Mouse (Mus musculus) CH12.LX (cell line): ENCODE results near the gene Tent5c. TPM values are rescaled to one million over a fixed set of nuclear protein-coding genes. Genes with fewer than 3 reads are reported as not detected.

Experiments used
- DNase-seq: peaks from one replicate; pipeline ENCODE4 v3.0.0-alpha.2; 2013; ENCODE audit errors: extremely low read depth
- H3K27ac ChIP-seq: 2 replicates; pipeline ENCODE4 v1.5.1; 2012; ENCODE audit warnings: low read depth, mild to moderate bottlenecking, control low read depth, moderate library complexity; ENCODE audit not compliant: insufficient read depth
- H3K27me3 ChIP-seq: replicated peaks from 2 replicates; pipeline ENCODE3; 2012; ENCODE audit warnings: inconsistent platforms
- H3K36me3 ChIP-seq, 2 experiments: replicated peaks in 1 of 2; 2 replicates each; pipeline versions ENCODE3 to v1.6.1; 2012; ENCODE audit warnings: inconsistent platforms in 1 of 2, low read length in 1 of 2, mild to moderate bottlenecking in 1 of 2, mixed read lengths in 1 of 2, moderate library complexity in 1 of 2; ENCODE audit not compliant: control insufficient read depth in 1 of 2, insufficient read depth in 1 of 2
- H3K4me1 ChIP-seq, 2 experiments: 2 replicates each; pipeline ENCODE4 v1.6.1; 2012; ENCODE audit warnings: inconsistent platforms in 1 of 2, moderate library complexity in 1 of 2; ENCODE audit not compliant: insufficient read depth in 2 of 2, control insufficient read depth in 1 of 2
- H3K4me2 ChIP-seq: 2 replicates; pipeline ENCODE4 v1.6.1; 2012; ENCODE audit warnings: low read depth, mild to moderate bottlenecking, control low read depth; ENCODE audit not compliant: poor library complexity, insufficient read depth, severe bottlenecking
- H3K4me3 ChIP-seq, 3 experiments: fragments of 150-350 bp in 1 of 3; sonication (generic) in 1 of 3; replicated peaks in 1 of 3; 2 replicates each; pipeline versions ENCODE3 to v1.5.1; 2011 to 2012; ENCODE audit warnings: low read depth in 2 of 3, low read length in 2 of 3, mild to moderate bottlenecking in 2 of 3, moderate library complexity in 2 of 3, control low read depth in 1 of 3, improper control_type of control experiment in 1 of 3, inconsistent platforms in 1 of 3, mixed read lengths in 1 of 3; ENCODE audit not compliant: poor library complexity in 1 of 3
- H3K79me2 ChIP-seq: replicated peaks from 2 replicates; pipeline ENCODE4 v1.6.1; 2012; ENCODE audit warnings: mild to moderate bottlenecking, moderate library complexity; ENCODE audit not compliant: control insufficient read depth, poor library complexity, insufficient read depth, severe bottlenecking; ENCODE audit errors: extremely low read depth
- H3K9ac ChIP-seq: 2 replicates; pipeline ENCODE4 v1.6.1; 2012; ENCODE audit warnings: low read depth, mild to moderate bottlenecking, control low read depth, moderate library complexity; ENCODE audit not compliant: insufficient read depth
- H3K9me3 ChIP-seq: replicated peaks from 2 replicates; pipeline ENCODE3; 2012; ENCODE audit warnings: low read length, inconsistent platforms, mixed read lengths
- CHD1 ChIP-seq: IDR thresholded peaks from 2 replicates; pipeline ENCODE4 v1.6.1; 2012; ENCODE audit warnings: low read depth, low read length, improper control_type of control experiment, inconsistent platforms
- EP300 ChIP-seq: IDR thresholded peaks from 2 replicates; pipeline ENCODE4 v1.6.1; 2011; ENCODE audit warnings: low read length, improper control_type of control experiment
- ETS1 ChIP-seq: conservative IDR thresholded peaks from 2 replicates; pipeline ENCODE4 v1.6.1; 2012; ENCODE audit warnings: low read depth, mild to moderate bottlenecking, inconsistent platforms, low read length, improper control_type of control experiment, moderate library complexity
- GABPA ChIP-seq: IDR thresholded peaks from 2 replicates; pipeline ENCODE4 v1.6.1; 2012; ENCODE audit warnings: low read depth, low read length, improper control_type of control experiment, inconsistent platforms; ENCODE audit not compliant: insufficient replicate concordance
- IRF4 ChIP-seq: IDR thresholded peaks from 2 replicates; pipeline ENCODE4 v1.6.1; 2014; ENCODE audit warnings: low read depth, mild to moderate bottlenecking, inconsistent platforms, low read length, improper control_type of control experiment
- JUN ChIP-seq: IDR thresholded peaks from 2 replicates; pipeline ENCODE4 v1.6.1; 2011; ENCODE audit warnings: low read depth, mild to moderate bottlenecking, low read length, improper control_type of control experiment, moderate library complexity; ENCODE audit not compliant: insufficient read depth
- JUND ChIP-seq: conservative IDR thresholded peaks from 2 replicates; pipeline ENCODE4 v1.6.1; 2011; ENCODE audit warnings: low read depth, low read length, improper control_type of control experiment
- KAT2A ChIP-seq: IDR thresholded peaks from 2 replicates; pipeline ENCODE4 v1.6.1; 2012; ENCODE audit warnings: low read length, improper control_type of control experiment, inconsistent platforms; ENCODE audit not compliant: insufficient replicate concordance
- MAX ChIP-seq: IDR thresholded peaks from 2 replicates; pipeline ENCODE4 v1.6.1; 2011; ENCODE audit warnings: low read length, improper control_type of control experiment
- MAZ ChIP-seq: IDR thresholded peaks from 2 replicates; pipeline ENCODE4 v1.6.1; 2012; ENCODE audit warnings: low read depth, mild to moderate bottlenecking, inconsistent platforms, low read length, improper control_type of control experiment, moderate library complexity
- MYC ChIP-seq: IDR thresholded peaks from 2 replicates; pipeline ENCODE4 v1.6.1; 2011; ENCODE audit warnings: low read depth, mild to moderate bottlenecking, improper control_type of control experiment, low read length
- POLR2A ChIP-seq: IDR thresholded peaks from 2 replicates; pipeline ENCODE4 v1.6.1; 2011; ENCODE audit warnings: low read depth, mild to moderate bottlenecking, improper control_type of control experiment, low read length
- RCOR1 ChIP-seq: conservative IDR thresholded peaks from 2 replicates; pipeline ENCODE4 v1.6.1; 2012; ENCODE audit warnings: low read depth, mild to moderate bottlenecking, inconsistent platforms, low read length, improper control_type of control experiment
- SMC3 ChIP-seq: IDR thresholded peaks from 2 replicates; pipeline ENCODE4 v1.6.1; 2011; ENCODE audit warnings: low read depth, low read length, improper control_type of control experiment
- TCF12 ChIP-seq: IDR thresholded peaks from 2 replicates; pipeline ENCODE4 v1.6.1; 2014; ENCODE audit warnings: low read depth, mild to moderate bottlenecking, inconsistent platforms, low read length, improper control_type of control experiment
- USF1 ChIP-seq: IDR thresholded peaks from 2 replicates; pipeline ENCODE4 v1.6.1; 2014; ENCODE audit warnings: low read depth, mild to moderate bottlenecking, inconsistent platforms, low read length, improper control_type of control experiment
- USF2 ChIP-seq: conservative IDR thresholded peaks from 2 replicates; pipeline ENCODE4 v1.6.1; 2011; ENCODE audit warnings: low read depth, low read length, improper control_type of control experiment
- ZC3H11A ChIP-seq: IDR thresholded peaks from 2 replicates; pipeline ENCODE4 v1.6.1; 2012; ENCODE audit warnings: low read depth, mild to moderate bottlenecking, inconsistent platforms, low read length, improper control_type of control experiment
- ZKSCAN1 ChIP-seq: IDR thresholded peaks from 2 replicates; pipeline ENCODE4 v1.6.1; 2012; ENCODE audit warnings: low read depth, inconsistent platforms, low read length, improper control_type of control experiment, borderline replicate concordance
- ZNF384 ChIP-seq: IDR thresholded peaks from 2 replicates; pipeline ENCODE4 v1.6.1; 2012; ENCODE audit warnings: low read depth, low read length, improper control_type of control experiment, inconsistent platforms
- dilution Hi-C: fragments of 300-500 bp; cut with MboI; formaldehyde crosslinking; loops from 2 replicates; pipeline ENCODE4 v1.14.3; 2020; ENCODE audit warnings: low sequenced_read_pairs; ENCODE audit not compliant: extremely low pct_unique_long_range_greater_than_20kb, extremely low pct_ligation_motif_present
- in situ Hi-C: fragments of 300-500 bp; cut with MboI; formaldehyde crosslinking; loops from 3 replicates; pipeline ENCODE4 v1.14.3; 2019; ENCODE audit warnings: low sequenced_read_pairs, low pct_ligation_motif_present, low pct_unique_long_range_greater_than_20kb, mixed read lengths
- polyA plus RNA-seq: library from polyadenylated mRNA; unstranded; fragments of >175 nt; gene quantifications from 2 replicates; pipeline ENCODE4 v1.2.1, GENCODE M21; 2012; ENCODE audit warnings: low read depth; ENCODE audit not compliant: insufficient read length
- total RNA-seq, 2 experiments: library from RNA; depleted of rRNA; stranded (reverse); fragments of 300-350 nt in 1 of 2; fragments of >200 nt in 1 of 2; gene quantifications; 2 replicates each; pipeline ENCODE4 v1.2.3; 2012 to 2014

Gene Tent5c
- total and polyA plus RNA-seq, 3 experiments, result 10.6 to 18.7 (median 12.3) TPM

DNA sequence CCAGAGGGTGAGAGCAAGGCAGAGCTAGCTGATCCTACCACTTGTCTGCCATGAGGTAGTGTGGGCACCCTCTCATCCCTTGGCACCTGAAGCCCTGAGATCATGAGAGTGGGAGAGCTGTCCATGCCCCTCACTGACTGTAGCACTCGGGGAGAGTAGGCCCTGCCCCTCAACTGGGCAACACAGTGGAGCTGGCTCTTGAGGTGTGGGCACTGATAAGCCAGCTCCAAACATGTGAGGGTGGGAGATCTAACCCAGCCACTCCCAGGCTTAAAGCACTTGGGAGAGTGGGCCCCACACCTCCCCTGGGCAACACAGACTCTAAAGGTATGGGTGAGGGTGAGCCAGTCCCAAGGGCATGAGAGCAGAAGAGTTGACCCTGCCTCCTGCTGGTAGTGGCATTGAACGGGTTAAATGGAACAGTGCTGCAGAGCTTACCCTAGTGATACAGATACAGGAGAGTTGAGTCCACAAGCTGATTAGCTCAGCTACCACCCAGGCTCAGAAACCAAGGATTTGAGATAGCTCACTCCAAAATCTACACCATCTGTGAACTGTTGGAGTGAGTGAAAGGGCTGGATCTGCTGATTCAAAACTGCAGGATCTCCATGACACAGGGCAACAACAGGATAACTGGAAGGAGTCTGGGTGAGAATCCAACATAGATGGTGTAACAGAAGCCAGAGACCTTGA, 80.6 kb downstream of the Tent5c start:
- Histone ChIP-seq H3K4me3 (no peak overlapping the region), H3K4me2 (no peak overlapping the region), H3K27ac (no peak overlapping the region), H3K9me3 (no peaks in the 10 kb centered on the region), H3K4me1 (peaks cover 11 to 24% of the 10 kb centered on the region in 2 experiments), H3K79me2 (no peaks in the 10 kb centered on the region), H3K27me3 (no peaks in the 10 kb centered on the region), H3K9ac (no peak overlapping the region), H3K36me3 (no peaks in the 10 kb centered on the region)
- in situ Hi-C loops (loop anchor here (25.0 kb wide), 1 partner anchor 279 kb away; the partner anchor contains the start of gene Man1a2), dilution Hi-C loops (no loop called here)
- no peak for DNase-seq
- TF ChIP-seq SMC3, result peak; percentile 12; the same call in 1 of the 2 replicates
- TF ChIP-seq USF1, result no peak

DNA sequence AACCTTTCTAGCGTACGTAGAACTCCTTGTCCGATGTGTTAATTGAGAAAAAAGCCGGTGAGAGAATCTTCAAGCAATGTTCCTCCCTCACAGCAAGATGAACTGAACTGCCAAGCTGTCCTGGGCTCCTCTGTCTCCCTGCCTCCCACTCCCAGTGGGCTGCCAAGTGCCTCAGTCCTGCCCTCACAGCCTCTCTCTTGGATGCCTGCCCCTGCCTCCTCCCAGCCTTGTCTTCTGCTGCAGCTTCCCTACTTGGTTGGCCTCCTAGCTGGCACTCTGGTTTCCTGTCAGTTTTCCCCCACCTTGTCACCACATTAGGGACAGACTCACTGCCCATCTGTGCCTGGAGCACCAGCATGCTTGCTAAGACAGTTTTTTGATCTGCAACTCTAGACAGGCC, 86.5 kb downstream of the Tent5c start:
- dilution Hi-C loops (no loop called here), in situ Hi-C loops (loop anchor here (25.0 kb wide), 1 partner anchor 285 kb away; the partner anchor contains the start of gene Man1a2)
- Histone ChIP-seq H3K27me3 (no peaks in the 10 kb centered on the region), H3K27ac (no peak overlapping the region), H3K9me3 (no peaks in the 10 kb centered on the region), H3K79me2 (no peaks in the 10 kb centered on the region), H3K4me3 (no peak overlapping the region), H3K36me3 (no peaks in the 10 kb centered on the region), H3K4me1 (no peaks in the 10 kb centered on the region), H3K4me2 (no peak overlapping the region), H3K9ac (no peak overlapping the region)
- TF ChIP-seq JUN, result no peak
- no peak for TF ChIP-seq JUND
- no peak for TF ChIP-seq USF1
- TF ChIP-seq GABPA, result no peak
- TF ChIP-seq MAX, result no peak
- no peak for TF ChIP-seq ZKSCAN1
- no peak for TF ChIP-seq MYC
- no peak for TF ChIP-seq ETS1
- no peak for TF ChIP-seq POLR2A
- no peak for TF ChIP-seq RCOR1
- no peak for TF ChIP-seq EP300
- no peak for TF ChIP-seq TCF12
- TF ChIP-seq CHD1, result no peak
- no peak for TF ChIP-seq ZNF384
- no peak for TF ChIP-seq USF2
- TF ChIP-seq ZC3H11A, result no peak
- TF ChIP-seq IRF4, result no peak
- TF ChIP-seq KAT2A, result no peak
- TF ChIP-seq MAZ, result no peak
- DNase-seq, result no peak

Other genes starting within 250 kb of the Tent5c start
- 47.7 and 53.5 TPM in 2 replicates for gene Man1a2, start 196.2 kb upstream of the Tent5c start, total RNA-seq (2012; rRNA removed)
- gene Man1a2, start 196.2 kb upstream of the Tent5c start, total RNA-seq (2014; rRNA removed), result 31.1 and 33.4 TPM in 2 replicates
- gene Man1a2, start 196.2 kb upstream of the Tent5c start, polyA plus RNA-seq, result 73.6 and 83.7 TPM in 2 replicates